Mouse (Mus musculus): ENCODE measurements around the gene Ccdc61. TPM values are rescaled to one million over a fixed set of nuclear protein-coding genes. Genes with fewer than 3 reads are reported as not detected.
"Not testable (repeated sequence)": the region's sequence is repeated elsewhere in the genome, so short reads cannot be mapped to it uniquely, and the experiment has no call there.

Gene Ccdc61
- polyA plus RNA-seq, 1 experiment from 2014 or later, result 41.0 TPM

- no peak for ATAC-seq (ENCODE audit: low FRiP score)
- no peaks in the 10 kb centered on the region; the same call in 1 of the 2 replicates for H3K27me3 ChIP-seq
- H3K4me3 ChIP-seq (replicated peaks), result no peak overlapping the region
- peaks cover 6% of the 10 kb centered on the region; the same call in 1 of the 2 replicates for H3K4me1 ChIP-seq
- H3K4me2 ChIP-seq, result no peak overlapping the region
- no peak overlapping the region for H3K9ac ChIP-seq
- no peaks in the 10 kb centered on the region for H3K36me3 ChIP-seq (replicated peaks)
- H3K27ac ChIP-seq, result no peak overlapping the region
- H3K9me3 ChIP-seq, result no peaks in the 10 kb centered on the region
- WGBS, result 90% methylated on average over 5 of the region's 5 CpGs
Measured at GRCm38 (mm10) chr7:18875372-18875771, 34.8 kb downstream of the Ccdc61 start.

- peak overlapping the region; percentile 79 for H3K4me2 ChIP-seq
- H3K4me1 ChIP-seq, result peaks cover 6% of the 10 kb centered on the region; the same call in 1 of the 2 replicates
- 0% methylated on average over 10 of the region's 10 CpGs for WGBS
- H3K9me3 ChIP-seq, result no peaks in the 10 kb centered on the region
- H3K27ac ChIP-seq, result no peak overlapping the region
- H3K36me3 ChIP-seq (replicated peaks), result no peaks in the 10 kb centered on the region
- peak overlapping the region; percentile 59 for H3K9ac ChIP-seq
- peak; percentile 85 for ATAC-seq (ENCODE audit: low FRiP score)
- peak overlapping the region; percentile 41 for H3K4me3 ChIP-seq (replicated peaks)
- no peaks in the 10 kb centered on the region; the same call in 1 of the 2 replicates for H3K27me3 ChIP-seq
Measured at GRCm38 (mm10) chr7:18873253-18873652, 37.0 kb downstream of the Ccdc61 start.

- WGBS, result 3% methylated on average over 7 of the region's 7 CpGs
- peak; percentile 54 for ATAC-seq (ENCODE audit: low FRiP score)
- Histone ChIP-seq H3K4me2 (peak overlapping the region; percentile 79), H3K36me3 (replicated peaks) (no peaks in the 10 kb centered on the region), H3K27ac (no peak overlapping the region), H3K9me3 (no peaks in the 10 kb centered on the region), H3K27me3 (no peaks in the 10 kb centered on the region; the same call in 1 of the 2 replicates), H3K4me3 (replicated peaks) (peak overlapping the region; percentile 41), H3K9ac (peak overlapping the region; percentile 59), H3K4me1 (peaks cover 6% of the 10 kb centered on the region; the same call in 1 of the 2 replicates)
Measured at GRCm38 (mm10) chr7:18872816-18873215, 37.4 kb downstream of the Ccdc61 start.

GRCm38 (mm10) chr7:18872014-18872802 is 38.0 kb downstream of the Ccdc61 start:
- peak; percentile 64 for ATAC-seq (ENCODE audit: low FRiP score)
- no peak overlapping the region for H3K27ac ChIP-seq

GRCm38 (mm10) chr7:18871031-18871430 is 39.2 kb downstream of the Ccdc61 start, which contains the start of gene Pglyrp1:
TSS of gene Pglyrp1 (plus strand) at chr7:18871331.
- not testable (repeated sequence) for H3K27me3 ChIP-seq; H3K4me2 ChIP-seq; H3K9me3 ChIP-seq; H3K4me1 ChIP-seq; ATAC-seq (ENCODE audit: low FRiP score); H3K9ac ChIP-seq; H3K4me3 ChIP-seq (replicated peaks); H3K27ac ChIP-seq; H3K36me3 ChIP-seq (replicated peaks)
- 100% methylated on average over 1 of the region's 8 CpGs for WGBS

More at GRCm38 (mm10) chr7:18872014-18872802, 38.0 kb downstream of the Ccdc61 start:
- H3K27me3 ChIP-seq, result no peaks in the 10 kb centered on the region; the same call in 1 of the 2 replicates
- peak overlapping the region; percentile 59 for H3K9ac ChIP-seq
- 35% methylated on average over 13 of the region's 14 CpGs for WGBS
- no peaks in the 10 kb centered on the region for H3K36me3 ChIP-seq (replicated peaks)
- H3K4me3 ChIP-seq (replicated peaks), result peak overlapping the region; percentile 41
- peaks cover 6% of the 10 kb centered on the region; the same call in 1 of the 2 replicates for H3K4me1 ChIP-seq
- H3K9me3 ChIP-seq, result no peaks in the 10 kb centered on the region
- H3K4me2 ChIP-seq, result peak overlapping the region; percentile 79

- no peaks in the 10 kb centered on the region for H3K27me3 ChIP-seq
- H3K4me2 ChIP-seq, result no peak overlapping the region
- peaks cover 6% of the 10 kb centered on the region; the same call in 1 of the 2 replicates for H3K4me1 ChIP-seq
- no peaks in the 10 kb centered on the region for H3K9me3 ChIP-seq
- H3K9ac ChIP-seq, result no peak overlapping the region
- no peak overlapping the region for H3K27ac ChIP-seq
- no peaks in the 10 kb centered on the region for H3K36me3 ChIP-seq (replicated peaks)
- H3K4me3 ChIP-seq (replicated peaks), result no peak overlapping the region
- WGBS, result 91% methylated on average over 2 of the region's 2 CpGs
- ATAC-seq (ENCODE audit: low FRiP score), result no peak
Measured at GRCm38 (mm10) chr7:18868491-18868890, 41.7 kb downstream of the Ccdc61 start.

- ATAC-seq (ENCODE audit: low FRiP score), result no peak
- H3K9ac ChIP-seq, result no peak overlapping the region
- no peak overlapping the region for H3K4me3 ChIP-seq (replicated peaks)
Measured at GRCm38 (mm10) chr7:18862801-18863200, 47.4 kb downstream of the Ccdc61 start.

GRCm38 (mm10) chr7:18858310-18858916 is 51.8 kb downstream of the Ccdc61 start:
- 81% methylated on average over 5 of the region's 5 CpGs for WGBS
- H3K9ac ChIP-seq, result no peak overlapping the region
- H3K27me3 ChIP-seq, result no peaks in the 10 kb centered on the region
- no peaks in the 10 kb centered on the region for H3K36me3 ChIP-seq (replicated peaks)
- no peaks in the 10 kb centered on the region for H3K9me3 ChIP-seq
- no peak overlapping the region for H3K27ac ChIP-seq
- H3K4me1 ChIP-seq, result no peaks in the 10 kb centered on the region
- H3K4me3 ChIP-seq (replicated peaks), result no peak overlapping the region
- H3K4me2 ChIP-seq, result no peak overlapping the region
- ATAC-seq (ENCODE audit: low FRiP score), result no peak

More at GRCm38 (mm10) chr7:18862801-18863200, 47.4 kb downstream of the Ccdc61 start:
- H3K9me3 ChIP-seq, result no peaks in the 10 kb centered on the region
- no peaks in the 10 kb centered on the region for H3K27me3 ChIP-seq
- H3K4me1 ChIP-seq, result no peaks in the 10 kb centered on the region
- H3K27ac ChIP-seq, result no peak overlapping the region
- H3K4me2 ChIP-seq, result no peak overlapping the region
- WGBS, result 84% methylated on average over 6 of the region's 6 CpGs
- H3K36me3 ChIP-seq (replicated peaks), result no peaks in the 10 kb centered on the region

- no peaks in the 10 kb centered on the region for H3K4me1 ChIP-seq
- no peak overlapping the region for H3K4me3 ChIP-seq (replicated peaks)
- 97% methylated on average over 1 of the region's 1 CpGs for WGBS
- H3K9ac ChIP-seq, result no peak overlapping the region
- H3K9me3 ChIP-seq, result no peaks in the 10 kb centered on the region
- no peak overlapping the region for H3K27ac ChIP-seq
- no peaks in the 10 kb centered on the region for H3K27me3 ChIP-seq
- ATAC-seq (ENCODE audit: low FRiP score), result no peak
- H3K36me3 ChIP-seq (replicated peaks), result no peaks in the 10 kb centered on the region
- no peak overlapping the region for H3K4me2 ChIP-seq
Measured at GRCm38 (mm10) chr7:18848395-18848794, 61.8 kb downstream of the Ccdc61 start.

GRCm38 (mm10) chr7:18844811-18845210 is 65.4 kb downstream of the Ccdc61 start:
- 56% methylated on average over 5 of the region's 5 CpGs for WGBS

GRCm38 (mm10) chr7:18841174-18841567 is 69.0 kb downstream of the Ccdc61 start:
- 45% methylated on average over 1 of the region's 1 CpGs for WGBS
- no peak for ATAC-seq (ENCODE audit: low FRiP score)
- Histone ChIP-seq H3K27ac (no peak overlapping the region), H3K9ac (no peak overlapping the region), H3K4me3 (replicated peaks) (no peak overlapping the region; the same call in 1 of the 2 replicates), H3K9me3 (no peaks in the 10 kb centered on the region), H3K4me1 (peaks cover 13% of the 10 kb centered on the region; the same call in 1 of the 2 replicates), H3K27me3 (no peaks in the 10 kb centered on the region), H3K36me3 (replicated peaks) (no peaks in the 10 kb centered on the region), H3K4me2 (peak overlapping the region; percentile 57; the same call in 1 of the 2 replicates)

More at GRCm38 (mm10) chr7:18844811-18845210, 65.4 kb downstream of the Ccdc61 start:
- Histone ChIP-seq H3K9me3 (no peaks in the 10 kb centered on the region), H3K27me3 (no peaks in the 10 kb centered on the region), H3K36me3 (replicated peaks) (no peaks in the 10 kb centered on the region), H3K4me2 (no peak overlapping the region), H3K27ac (no peak overlapping the region), H3K9ac (no peak overlapping the region), H3K4me3 (replicated peaks) (no peak overlapping the region), H3K4me1 (peaks cover 13% of the 10 kb centered on the region; the same call in 1 of the 2 replicates)
- no peak for ATAC-seq (ENCODE audit: low FRiP score)
